Mouse (Mus musculus): ENCODE measurements around the gene Nme7. TPM values are rescaled to one million over a fixed set of nuclear protein-coding genes. Genes with fewer than 3 reads are reported as not detected.
A peak's percentile ranks its signal among the peaks of the same experiment; 100 is the strongest.

Gene Nme7
- polyA plus RNA-seq, 1 experiment from 2014 or later = 43.7 TPM

GRCm38 (mm10) chr1:164292040-164292439 lies 11.9 kb upstream of the Nme7 start:
- no peak for ATAC-seq (ENCODE audit: insufficient number of reproducible peaks, low FRiP score, low TSS enrichment, low read depth)
- Histone ChIP-seq H3K4me2 (replicated peaks) (no peak overlapping the region), H3K4me1 (no peaks in the 10 kb centered on the region), H3K9ac (no peak overlapping the region), H3K27me3 (no peaks in the 10 kb centered on the region), H3K27ac (replicated peaks) (no peak overlapping the region), H3K9me3 (replicated peaks) (no peaks in the 10 kb centered on the region), H3K36me3 (peaks cover 42% of the 10 kb centered on the region), H3K4me3 (replicated peaks) (no peak overlapping the region)
- WGBS = 84% methylated on average over 5 of the region's 5 CpGs

GRCm38 (mm10) chr1:164294071-164294470 lies 9.8 kb upstream of the Nme7 start:
- peaks cover 58% of the 10 kb centered on the region for H3K36me3 ChIP-seq
- no peak overlapping the region for H3K9ac ChIP-seq
- no peaks in the 10 kb centered on the region for H3K4me1 ChIP-seq
- ATAC-seq (ENCODE audit: insufficient number of reproducible peaks, low FRiP score, low TSS enrichment, low read depth) = no peak
- no peak overlapping the region for H3K4me2 ChIP-seq (replicated peaks)
- no peaks in the 10 kb centered on the region for H3K27me3 ChIP-seq
- H3K9me3 ChIP-seq (replicated peaks) = no peaks in the 10 kb centered on the region
- no peak overlapping the region for H3K27ac ChIP-seq (replicated peaks)
- H3K4me3 ChIP-seq (replicated peaks) = no peak overlapping the region
- 82% methylated on average over 6 of the region's 6 CpGs for WGBS

GRCm38 (mm10) chr1:164296473-164296872 lies 7.4 kb upstream of the Nme7 start:
- Histone ChIP-seq H3K4me3 (replicated peaks) (no peak overlapping the region), H3K36me3 (peaks cover 70% of the 10 kb centered on the region), H3K9ac (no peak overlapping the region), H3K27me3 (no peaks in the 10 kb centered on the region), H3K27ac (replicated peaks) (no peak overlapping the region), H3K9me3 (replicated peaks) (no peaks in the 10 kb centered on the region), H3K4me2 (replicated peaks) (no peak overlapping the region), H3K4me1 (no peaks in the 10 kb centered on the region)
- ATAC-seq (ENCODE audit: insufficient number of reproducible peaks, low FRiP score, low TSS enrichment, low read depth) = no peak
- WGBS = 89% methylated on average over 4 of the region's 5 CpGs

GRCm38 (mm10) chr1:164301949-164302348 lies 2.0 kb upstream of the Nme7 start:
- no peaks in the 10 kb centered on the region for H3K27me3 ChIP-seq
- no peak overlapping the region for H3K27ac ChIP-seq (replicated peaks)
- H3K9me3 ChIP-seq (replicated peaks) = no peaks in the 10 kb centered on the region
- peaks cover 10% of the 10 kb centered on the region for H3K4me1 ChIP-seq
- no peak overlapping the region for H3K9ac ChIP-seq
- peaks cover 60% of the 10 kb centered on the region for H3K36me3 ChIP-seq
- WGBS = 85% methylated on average over 4 of the region's 4 CpGs
- ATAC-seq (ENCODE audit: insufficient number of reproducible peaks, low FRiP score, low TSS enrichment, low read depth) = no peak
- H3K4me2 ChIP-seq (replicated peaks) = no peak overlapping the region
- H3K4me3 ChIP-seq (replicated peaks) = no peak overlapping the region

GRCm38 (mm10) chr1:164307124-164307751 lies 3.3 kb downstream of the Nme7 start, which contains the start of gene Blzf1:
Gene Blzf1, minus strand, starts transcription at chr1:164307489.
- peaks cover 13% of the 10 kb centered on the region for H3K36me3 ChIP-seq
- H3K27ac ChIP-seq (replicated peaks) = peak within 1 kb of the TSS; percentile 87
- ATAC-seq (ENCODE audit: insufficient number of reproducible peaks, low FRiP score, low TSS enrichment, low read depth) = peak; percentile 98
- H3K27me3 ChIP-seq = no peaks in the 10 kb centered on the region
- peaks cover 19% of the 10 kb centered on the region for H3K4me1 ChIP-seq
- H3K4me3 ChIP-seq (replicated peaks) = peak within 1 kb of the TSS; percentile 81
- H3K9me3 ChIP-seq (replicated peaks) = no peaks in the 10 kb centered on the region
- WGBS = under 1% methylated on average over 35 of the region's 35 CpGs
- peak within 1 kb of the TSS; percentile 54 for H3K4me2 ChIP-seq (replicated peaks)
- peak within 1 kb of the TSS; percentile 62 for H3K9ac ChIP-seq

GRCm38 (mm10) chr1:164307922-164308321 lies 4.0 kb downstream of the Nme7 start:
- WGBS = 8% methylated on average over 10 of the region's 10 CpGs

GRCm38 (mm10) chr1:164314085-164314484 lies 10.2 kb downstream of the Nme7 start:
- 95% methylated on average over 5 of the region's 5 CpGs for WGBS
- Histone ChIP-seq H3K36me3 (peaks cover 14% of the 10 kb centered on the region), H3K4me3 (replicated peaks) (no peak overlapping the region), H3K9ac (no peak overlapping the region), H3K9me3 (replicated peaks) (no peaks in the 10 kb centered on the region), H3K4me2 (replicated peaks) (no peak overlapping the region), H3K27me3 (no peaks in the 10 kb centered on the region), H3K4me1 (no peaks in the 10 kb centered on the region), H3K27ac (replicated peaks) (no peak overlapping the region)
- ATAC-seq (ENCODE audit: insufficient number of reproducible peaks, low FRiP score, low TSS enrichment, low read depth) = no peak

More at GRCm38 (mm10) chr1:164307922-164308321, 4.0 kb downstream of the Nme7 start:
- H3K9ac ChIP-seq = peak overlapping the region; percentile 37
- H3K4me2 ChIP-seq (replicated peaks) = peak overlapping the region; percentile 54
- peaks cover 12% of the 10 kb centered on the region for H3K36me3 ChIP-seq
- no peaks in the 10 kb centered on the region for H3K9me3 ChIP-seq (replicated peaks)
- no peaks in the 10 kb centered on the region for H3K27me3 ChIP-seq
- H3K27ac ChIP-seq (replicated peaks) = peak overlapping the region; percentile 67
- no peak for ATAC-seq (ENCODE audit: insufficient number of reproducible peaks, low FRiP score, low TSS enrichment, low read depth)
- peaks cover 19% of the 10 kb centered on the region for H3K4me1 ChIP-seq
- peak overlapping the region; percentile 81 for H3K4me3 ChIP-seq (replicated peaks)

GRCm38 (mm10) chr1:164315266-164315665 lies 11.3 kb downstream of the Nme7 start:
- no peak overlapping the region for H3K4me3 ChIP-seq (replicated peaks)
- WGBS = 72% methylated on average over 8 of the region's 8 CpGs

GRCm38 (mm10) chr1:164316697-164317096 lies 12.8 kb downstream of the Nme7 start:
- ATAC-seq (ENCODE audit: insufficient number of reproducible peaks, low FRiP score, low TSS enrichment, low read depth) = no peak
- 28% methylated on average over 3 of the region's 3 CpGs for WGBS

More at GRCm38 (mm10) chr1:164315266-164315665, 11.3 kb downstream of the Nme7 start:
- Histone ChIP-seq H3K36me3 (peaks cover 14% of the 10 kb centered on the region), H3K9me3 (replicated peaks) (no peaks in the 10 kb centered on the region), H3K4me1 (no peaks in the 10 kb centered on the region), H3K4me2 (replicated peaks) (no peak overlapping the region), H3K27me3 (no peaks in the 10 kb centered on the region), H3K9ac (no peak overlapping the region), H3K27ac (replicated peaks) (no peak overlapping the region)
- no peak for ATAC-seq (ENCODE audit: insufficient number of reproducible peaks, low FRiP score, low TSS enrichment, low read depth)

GRCm38 (mm10) chr1:164317261-164317660 lies 13.3 kb downstream of the Nme7 start:
- H3K4me2 ChIP-seq (replicated peaks) = no peak overlapping the region
- 92% methylated on average over 9 of the region's 9 CpGs for WGBS

More at GRCm38 (mm10) chr1:164316697-164317096, 12.8 kb downstream of the Nme7 start:
- no peaks in the 10 kb centered on the region for H3K9me3 ChIP-seq (replicated peaks)
- peaks cover 14% of the 10 kb centered on the region for H3K36me3 ChIP-seq
- H3K27ac ChIP-seq (replicated peaks) = no peak overlapping the region
- H3K4me1 ChIP-seq = no peaks in the 10 kb centered on the region
- no peaks in the 10 kb centered on the region for H3K27me3 ChIP-seq
- no peak overlapping the region for H3K4me3 ChIP-seq (replicated peaks)
- no peak overlapping the region for H3K9ac ChIP-seq
- no peak overlapping the region for H3K4me2 ChIP-seq (replicated peaks)

GRCm38 (mm10) chr1:164318474-164318873 lies 14.6 kb downstream of the Nme7 start:
- Histone ChIP-seq H3K36me3 (peaks cover 8% of the 10 kb centered on the region; the same call in 1 of the 2 replicates), H3K9ac (no peak overlapping the region), H3K4me2 (replicated peaks) (no peak overlapping the region), H3K4me3 (replicated peaks) (no peak overlapping the region), H3K27ac (replicated peaks) (no peak overlapping the region), H3K4me1 (no peaks in the 10 kb centered on the region), H3K9me3 (replicated peaks) (no peaks in the 10 kb centered on the region), H3K27me3 (no peaks in the 10 kb centered on the region)
- WGBS = 92% methylated on average over 5 of the region's 5 CpGs
- ATAC-seq (ENCODE audit: insufficient number of reproducible peaks, low FRiP score, low TSS enrichment, low read depth) = no peak

More at GRCm38 (mm10) chr1:164317261-164317660, 13.3 kb downstream of the Nme7 start:
- ATAC-seq (ENCODE audit: insufficient number of reproducible peaks, low FRiP score, low TSS enrichment, low read depth) = no peak
- Histone ChIP-seq H3K27me3 (no peaks in the 10 kb centered on the region), H3K9ac (no peak overlapping the region), H3K4me3 (replicated peaks) (no peak overlapping the region), H3K9me3 (replicated peaks) (no peaks in the 10 kb centered on the region), H3K27ac (replicated peaks) (no peak overlapping the region), H3K36me3 (peaks cover 14% of the 10 kb centered on the region), H3K4me1 (no peaks in the 10 kb centered on the region)
